Mouse (Mus musculus) heart, postnatal 0 days (tissue): Measurements from ENCODE around the gene Nkx2-5. TPM values are rescaled to one million over a fixed set of nuclear protein-coding genes. Genes with fewer than 3 reads are reported as not detected.

Experiments
- ATAC-seq: fragments of 200-750 bp; cut with Nextera tagmentation; 2 replicates; pipeline ENCODE4 v1.8.0; 2017; ENCODE audit warnings: low read depth, moderate number of reproducible peaks, moderate library complexity; ENCODE audit not compliant: insufficient read depth
- DNase-seq: peaks from one replicate; pipeline ENCODE4 v3.0.0-alpha.2; 2016; ENCODE audit warnings: low spot score
- H3K27ac ChIP-seq: fragments of 300-500 bp; sonication (generic); 2 replicates; pipeline ENCODE4 v1.5.1; 2014; ENCODE audit warnings: low read depth, mild to moderate bottlenecking
- H3K27me3 ChIP-seq: fragments of 300-500 bp; sonication (generic); 2 replicates; pipeline ENCODE4 v1.6.1; 2014; ENCODE audit warnings: low read length, mixed read lengths; ENCODE audit not compliant: control insufficient read depth, insufficient read depth
- H3K36me3 ChIP-seq: fragments of 300-500 bp; sonication (generic); replicated peaks from 2 replicates; pipeline ENCODE4 v1.6.1; 2014; ENCODE audit warnings: low read length, mixed read lengths; ENCODE audit not compliant: control insufficient read depth, insufficient read depth
- H3K4me1 ChIP-seq: fragments of 300-500 bp; sonication (generic); 2 replicates; pipeline ENCODE4 v1.6.1; 2014; ENCODE audit warnings: antibody characterized with exemption; ENCODE audit not compliant: control insufficient read depth, insufficient read depth
- H3K4me2 ChIP-seq: fragments of 300-500 bp; sonication (generic); 2 replicates; pipeline ENCODE4 v1.6.1; 2014; ENCODE audit warnings: low read depth, mild to moderate bottlenecking, low read length, moderate library complexity
- H3K4me3 ChIP-seq: fragments of 300-500 bp; sonication (generic); 2 replicates; pipeline ENCODE4 v1.5.1; 2014; ENCODE audit warnings: low read depth, low read length
- H3K9ac ChIP-seq: fragments of 300-500 bp; sonication (generic); replicated peaks from 2 replicates; pipeline ENCODE4 v1.6.1; 2014; ENCODE audit warnings: low read depth, low read length, mixed read lengths
- H3K9me3 ChIP-seq: fragments of 300-500 bp; sonication (generic); replicated peaks from 2 replicates; pipeline ENCODE4 v1.6.1; 2016; ENCODE audit warnings: low read length; ENCODE audit not compliant: control insufficient read depth
- CTCF ChIP-seq: IDR thresholded peaks from 2 replicates; pipeline ENCODE4 v1.5.1; 2016; ENCODE audit warnings: antibody characterized with exemption, control low read depth, low read depth
- EP300 ChIP-seq: IDR thresholded peaks from 2 replicates; pipeline ENCODE4 v1.6.1; 2016; ENCODE audit warnings: antibody characterized with exemption, low read depth
- WGBS: fragments of 180-500 bp; shearing (Covaris S2); extraction: QIAGEN DNeasy Blood & Tissue Kit; methylation state at CpG from one replicate; pipeline ENCODE4 v1.1.7; 2014; 5-methylcytosine and 5-hydroxymethylcytosine counted together
- polyA plus RNA-seq: library from polyadenylated mRNA; unstranded; fragments of >200 nt; fragmentation: Nextera tagmentation; extraction: Ambion mirVana; gene quantifications from 2 replicates; pipeline ENCODE4 v1.2.1, GENCODE M21; 2015
- total RNA-seq: library from RNA; depleted of rRNA; stranded (reverse); fragments of >200 nt; gene quantifications from 2 replicates; pipeline ENCODE4 v1.2.3, GENCODE M21; 2014; ENCODE audit warnings: low replicate concordance

Nkx2-5 gene
- total and polyA plus RNA-seq, 2 experiments from 2014 or later, result 139 to 284 TPM

- 22% methylated on average over 8 of the region's 8 CpGs for WGBS
- Histone ChIP-seq H3K27me3 (peaks cover 52% of the 10 kb centered on the region), H3K4me2 (peak overlapping the region; percentile 74)
Observed at GRCm38 (mm10) chr17:26835956-26836355, 8.9 kb downstream of the Nkx2-5 start.

GRCm38 (mm10) chr17:26834966-26835755 lies 9.6 kb downstream of the Nkx2-5 start:
- no peak overlapping the region; the same call in 1 of the 2 replicates for H3K9ac ChIP-seq
- peaks cover 44% of the 10 kb centered on the region for H3K27me3 ChIP-seq
- 0 out of 2 replicates have a peak, but pooled peaks cover 3% of the 10 kb centered on the region for H3K9me3 ChIP-seq
- DNase-seq (no peak), ATAC-seq (no peak)
- TF ChIP-seq CTCF (no peak), EP300 (no peak)
- 51% methylated on average over 9 of the region's 9 CpGs for WGBS
- H3K27ac ChIP-seq, result peak overlapping the region; percentile 94
- peaks cover 35% of the 10 kb centered on the region; the same call in 1 of the 2 replicates for H3K36me3 ChIP-seq
- no peak overlapping the region; the same call in 1 of the 2 replicates for H3K4me2 ChIP-seq
- H3K4me1 ChIP-seq, result peaks cover 8% of the 10 kb centered on the region; the same call in 1 of the 2 replicates
- H3K4me3 ChIP-seq, result no peak overlapping the region

More at GRCm38 (mm10) chr17:26835956-26836355, 8.9 kb downstream of the Nkx2-5 start:
- no peaks in the 10 kb centered on the region for H3K9me3 ChIP-seq
- no peak for ATAC-seq
- H3K36me3 ChIP-seq, result peaks cover 35% of the 10 kb centered on the region; the same call in 1 of the 2 replicates
- peak; percentile 43 for DNase-seq
- H3K27ac ChIP-seq, result peak overlapping the region; percentile 94
- TF ChIP-seq EP300 (no peak), CTCF (no peak)
- H3K9ac ChIP-seq, result peak overlapping the region; percentile 98
- peaks cover 8% of the 10 kb centered on the region; the same call in 1 of the 2 replicates for H3K4me1 ChIP-seq
- peak overlapping the region; percentile 79 for H3K4me3 ChIP-seq

- 0 out of 2 replicates have a peak, but pooled peaks cover 3% of the 10 kb centered on the region for H3K9me3 ChIP-seq
- ATAC-seq (no peak), DNase-seq (no peak)
- peaks cover 38% of the 10 kb centered on the region for H3K27me3 ChIP-seq
- H3K4me2 ChIP-seq, result no peak overlapping the region
- H3K4me3 ChIP-seq, result no peak overlapping the region
- peak overlapping the region; percentile 94; the same call in 1 of the 2 replicates for H3K27ac ChIP-seq
- TF ChIP-seq EP300, result no peak
- TF ChIP-seq CTCF, result no peak
- peaks cover 8% of the 10 kb centered on the region; the same call in 1 of the 2 replicates for H3K4me1 ChIP-seq
- peaks cover 34% of the 10 kb centered on the region; the same call in 1 of the 2 replicates for H3K36me3 ChIP-seq
- 77% methylated on average over 5 of the region's 5 CpGs for WGBS
- no peak overlapping the region for H3K9ac ChIP-seq
Observed at GRCm38 (mm10) chr17:26834302-26834965, 10.4 kb downstream of the Nkx2-5 start.

DNA sequence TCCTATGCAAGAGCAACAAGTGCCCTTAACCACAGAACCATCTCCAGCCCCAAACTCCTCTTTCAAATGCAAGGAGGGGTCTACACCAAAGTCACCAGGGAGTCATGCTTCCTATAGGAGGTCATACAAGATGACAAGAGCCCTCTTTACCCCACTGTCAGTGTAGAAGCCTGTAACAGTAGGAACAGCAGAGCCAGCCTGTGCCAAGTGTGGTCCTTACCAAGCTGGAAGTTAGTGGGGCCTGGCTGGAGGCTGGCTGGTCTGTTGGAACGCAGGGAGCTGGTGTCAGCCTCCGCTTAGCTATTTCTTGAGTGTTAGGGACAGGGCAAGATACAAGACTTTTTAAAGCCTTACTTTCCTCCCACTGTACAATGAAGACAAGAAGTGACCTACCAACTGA lies 11.0 kb downstream of the Nkx2-5 start:
- H3K27ac ChIP-seq, result no peak overlapping the region
- DNase-seq, result no peak
- H3K4me3 ChIP-seq, result no peak overlapping the region
- H3K9me3 ChIP-seq, result 0 out of 2 replicates have a peak, but pooled peaks cover 3% of the 10 kb centered on the region
- H3K27me3 ChIP-seq, result peaks cover 32% of the 10 kb centered on the region
- WGBS, result 80% methylated on average over 2 of the region's 2 CpGs
- peaks cover 33% of the 10 kb centered on the region; the same call in 1 of the 2 replicates for H3K36me3 ChIP-seq
- peaks cover 8% of the 10 kb centered on the region; the same call in 1 of the 2 replicates for H3K4me1 ChIP-seq
- no peak overlapping the region for H3K9ac ChIP-seq
- ATAC-seq, result no peak
- TF ChIP-seq EP300 (no peak), CTCF (no peak)
- no peak overlapping the region for H3K4me2 ChIP-seq

DNA sequence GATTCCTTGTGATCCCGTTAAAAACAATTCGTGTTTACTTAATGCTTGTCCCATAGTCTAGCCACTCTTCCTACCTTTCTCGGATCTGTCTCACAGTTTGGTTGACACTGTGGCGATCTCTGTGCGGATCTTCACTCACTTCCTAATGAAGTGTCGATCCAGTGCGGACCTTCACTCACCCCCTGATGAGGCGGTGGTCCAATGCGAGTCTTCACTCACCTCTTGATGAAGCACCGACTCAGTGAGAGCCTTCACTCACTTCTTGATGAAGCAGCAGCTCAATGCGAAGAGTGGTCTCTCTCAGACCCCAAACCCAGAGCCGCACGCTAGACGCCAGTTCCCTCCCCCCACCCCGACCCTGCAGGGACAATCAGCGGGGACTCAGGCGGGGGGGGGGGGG lies 18.7 kb downstream of the Nkx2-5 start:
- H3K27me3 ChIP-seq, result no peaks in the 10 kb centered on the region
- TF ChIP-seq CTCF (no peak), EP300 (no peak)
- no peak overlapping the region for H3K9ac ChIP-seq
- no peak overlapping the region for H3K4me3 ChIP-seq
- 0 out of 2 replicates have a peak, but pooled peaks cover 3% of the 10 kb centered on the region for H3K9me3 ChIP-seq
- DNase-seq, result no peak
- H3K36me3 ChIP-seq, result 0 out of 2 replicates have a peak, but pooled peaks cover 9% of the 10 kb centered on the region
- no peak overlapping the region for H3K27ac ChIP-seq
- no peak overlapping the region for H3K4me2 ChIP-seq
- no peak for ATAC-seq
- no peaks in the 10 kb centered on the region for H3K4me1 ChIP-seq
- WGBS, result 61% methylated on average over 15 of the region's 17 CpGs
